Mouse (Mus musculus): ENCODE data around the gene Ptprm.

Ptprm gene

DNA sequence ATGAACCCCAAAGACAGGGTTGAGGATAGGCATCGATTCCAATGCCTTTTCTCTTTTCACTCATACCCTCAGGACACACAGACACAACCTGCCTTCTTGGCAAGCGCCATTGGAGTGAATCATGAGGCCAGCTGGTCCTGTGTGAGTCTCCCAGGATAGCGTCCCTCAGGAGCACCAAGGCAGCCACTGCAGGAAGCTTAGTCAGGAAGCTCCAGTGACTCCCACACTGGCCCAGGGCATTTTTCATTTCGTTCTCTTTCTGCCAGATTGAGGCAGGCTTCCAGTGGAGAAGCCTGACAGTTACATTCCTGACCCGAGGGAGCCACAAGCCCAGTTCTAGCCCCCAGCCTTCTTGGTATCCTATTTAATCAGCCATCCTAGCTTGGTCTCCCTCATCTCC lies 393.3 kb downstream of the Ptprm start:
- peak; percentile 24 for DNase-seq

DNA sequence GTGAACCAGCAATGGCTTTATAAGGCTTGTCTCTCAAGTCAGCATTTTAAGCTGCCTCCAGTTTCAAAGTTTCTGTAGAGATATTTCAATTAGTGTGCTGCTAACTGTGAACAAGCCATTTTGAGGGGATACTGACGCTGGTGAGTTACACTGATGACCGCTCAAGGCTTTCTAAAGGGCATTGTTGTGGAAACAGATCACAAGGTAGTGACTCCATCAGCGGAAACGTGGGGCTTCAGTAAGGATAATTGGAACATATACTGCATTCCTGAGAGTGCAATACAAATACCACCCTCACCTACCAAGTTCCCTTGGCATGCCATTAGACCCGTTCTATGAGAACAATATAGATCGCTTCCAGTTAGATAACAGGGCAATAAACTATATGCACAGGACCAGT lies 393.7 kb downstream of the Ptprm start:
- no peak for DNase-seq

DNA sequence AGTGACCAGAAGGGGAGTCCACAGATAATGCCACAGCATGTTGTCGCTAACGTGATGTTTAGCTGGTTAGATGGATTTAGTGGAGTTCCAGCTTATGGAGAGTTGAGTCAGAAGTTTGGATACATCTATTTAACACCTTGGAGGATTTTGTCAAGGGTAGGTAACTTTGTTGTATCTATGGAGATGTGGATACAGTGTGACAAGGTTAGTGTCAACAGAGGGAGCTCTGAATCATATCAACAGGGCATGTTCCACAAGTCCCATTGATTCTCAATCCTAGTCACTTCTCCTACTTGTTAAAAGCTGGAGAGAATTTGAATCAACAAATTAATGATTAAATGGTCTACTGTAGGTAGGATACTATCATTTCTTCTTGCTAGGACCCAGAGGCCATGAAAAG lies 394.4 kb downstream of the Ptprm start:
- DNase-seq = no peak

DNA sequence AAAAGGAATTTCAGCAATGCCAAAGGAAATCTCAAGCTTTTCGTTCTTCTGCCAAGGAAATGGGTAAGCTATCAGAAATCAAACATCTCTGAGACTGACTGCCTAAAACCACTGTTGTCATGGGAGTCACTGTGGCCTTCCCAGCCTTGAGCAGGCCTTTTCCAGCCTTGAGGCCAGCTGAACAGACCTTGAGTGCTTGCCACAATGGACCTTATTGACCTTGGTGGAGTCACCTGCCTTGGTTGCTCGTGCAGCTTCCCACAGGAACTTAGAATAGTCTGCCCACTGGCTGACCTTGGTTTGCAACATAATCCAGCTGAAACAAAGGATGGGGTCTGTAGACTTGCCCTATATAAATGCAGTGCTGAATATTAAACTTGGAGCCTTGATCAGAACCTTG lies 395.5 kb downstream of the Ptprm start:
- DNase-seq = no peak

DNA sequence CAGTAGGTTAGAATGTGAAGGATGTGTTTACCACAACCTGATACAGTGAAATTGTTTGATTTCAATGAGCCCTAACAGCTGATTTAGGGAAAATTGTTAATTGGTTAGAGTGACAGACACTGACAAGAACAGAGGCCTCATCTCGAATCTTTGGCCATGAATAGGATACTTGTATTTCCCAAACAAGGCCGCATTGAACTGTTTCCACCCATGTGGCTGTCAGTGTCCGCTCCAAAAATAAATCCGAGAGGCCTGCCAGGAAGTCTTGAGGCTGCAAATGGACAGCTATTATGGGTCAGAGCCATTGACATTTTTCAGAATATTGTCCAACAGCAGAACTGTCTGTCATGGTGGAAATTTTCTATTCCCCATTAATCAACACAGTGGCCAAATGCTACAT lies 409.8 kb downstream of the Ptprm start:
- DNase-seq = peak; percentile 40

DNA sequence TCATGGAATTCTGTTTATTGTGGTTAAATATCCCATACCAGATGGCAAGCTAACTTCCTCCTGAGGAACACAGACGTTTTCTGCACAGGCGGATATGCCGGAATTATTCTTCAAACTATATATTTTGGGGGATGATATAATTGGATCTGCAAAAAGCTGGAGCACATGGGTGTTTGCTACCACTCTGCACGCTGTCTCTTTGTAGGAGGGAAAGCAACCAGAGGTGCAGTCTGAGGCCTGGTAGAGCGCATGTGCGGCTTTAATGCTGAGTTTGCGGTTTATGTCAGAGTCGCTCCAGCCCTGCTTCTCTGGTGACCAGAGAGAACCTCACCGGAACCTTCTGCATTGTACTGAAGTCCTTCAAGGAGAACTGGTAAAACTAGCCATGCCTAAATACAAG lies 410.7 kb downstream of the Ptprm start:
- peak; percentile 57 for DNase-seq

DNA sequence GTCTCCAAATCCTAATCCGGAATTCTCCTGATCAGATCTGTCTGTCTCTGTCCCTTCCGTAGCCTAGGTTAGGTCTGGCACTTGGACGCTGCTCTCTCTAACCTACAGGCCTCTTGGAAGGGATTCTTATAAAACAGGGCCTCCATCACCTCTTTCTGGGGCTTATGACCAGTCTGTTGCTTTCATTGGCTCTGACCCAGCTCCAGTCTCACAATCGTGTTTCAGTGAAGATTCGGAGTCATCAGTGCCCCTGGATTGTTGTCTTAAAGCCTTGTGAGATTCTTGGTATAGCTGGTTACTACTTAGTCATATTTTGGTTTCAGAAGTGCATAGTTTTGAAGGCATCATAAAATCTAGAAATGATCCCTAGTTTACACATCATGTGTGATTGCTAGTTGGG lies 428.6 kb downstream of the Ptprm start:
- no peak for DNase-seq

DNA sequence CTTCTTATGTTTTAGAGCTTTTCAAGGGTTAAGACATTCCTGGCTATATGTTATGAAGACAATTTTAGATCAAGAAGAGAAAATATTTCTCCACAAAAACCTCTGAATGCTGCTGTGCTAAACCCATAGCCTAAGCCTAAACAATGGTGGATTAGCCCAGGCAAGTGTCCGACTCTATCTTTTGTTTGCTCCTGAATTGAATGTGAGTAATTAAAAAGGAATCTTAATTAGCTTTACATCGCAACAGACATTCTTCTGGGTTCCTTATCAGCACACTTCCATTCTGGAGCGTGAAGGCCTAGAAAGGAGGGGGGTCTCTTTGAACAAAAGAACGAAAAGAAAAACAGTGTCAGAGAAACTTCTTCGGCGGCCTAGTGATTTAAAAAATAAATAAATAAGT lies 439.6 kb downstream of the Ptprm start:
- no peak for DNase-seq

DNA sequence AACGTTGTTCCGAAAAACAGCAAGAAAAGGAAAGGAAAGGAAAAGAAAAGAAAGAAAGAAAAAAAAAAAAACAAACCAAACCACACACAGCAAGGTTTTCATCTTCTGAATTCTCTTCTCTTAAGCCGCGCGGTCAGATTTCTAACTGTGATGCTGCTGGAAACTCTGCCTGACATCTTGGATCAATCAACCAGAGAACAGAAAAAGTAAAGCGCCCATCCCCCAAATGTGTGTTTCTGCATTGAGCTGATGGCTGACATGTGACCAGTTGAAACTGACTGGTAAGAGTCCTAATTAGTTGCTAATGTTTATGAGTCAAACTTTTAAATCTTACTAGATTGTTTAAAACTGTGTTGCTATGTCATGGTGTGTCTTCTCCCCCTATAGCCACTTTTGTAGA lies 441.7 kb downstream of the Ptprm start:
- no peak for DNase-seq

DNA sequence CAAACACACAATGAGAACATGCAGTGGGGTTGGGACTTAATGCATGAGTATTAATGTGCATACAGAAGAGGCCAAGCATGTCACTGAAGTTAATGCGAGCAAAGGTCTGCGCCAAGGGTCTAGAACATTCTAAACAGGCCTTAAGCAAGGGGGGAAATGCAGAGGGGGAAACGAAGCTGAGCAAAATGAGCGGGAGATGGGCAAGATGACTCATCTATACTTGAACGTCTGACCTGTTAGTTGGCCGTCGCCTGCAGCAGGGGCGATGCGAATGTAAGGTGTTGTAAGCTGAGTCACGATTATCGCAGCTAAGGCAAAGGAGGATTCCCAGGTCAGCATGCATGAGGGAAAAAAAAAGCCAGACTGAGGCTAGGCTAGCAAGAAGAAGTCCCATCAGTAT lies 442.1 kb downstream of the Ptprm start:
- no peak for DNase-seq

DNA sequence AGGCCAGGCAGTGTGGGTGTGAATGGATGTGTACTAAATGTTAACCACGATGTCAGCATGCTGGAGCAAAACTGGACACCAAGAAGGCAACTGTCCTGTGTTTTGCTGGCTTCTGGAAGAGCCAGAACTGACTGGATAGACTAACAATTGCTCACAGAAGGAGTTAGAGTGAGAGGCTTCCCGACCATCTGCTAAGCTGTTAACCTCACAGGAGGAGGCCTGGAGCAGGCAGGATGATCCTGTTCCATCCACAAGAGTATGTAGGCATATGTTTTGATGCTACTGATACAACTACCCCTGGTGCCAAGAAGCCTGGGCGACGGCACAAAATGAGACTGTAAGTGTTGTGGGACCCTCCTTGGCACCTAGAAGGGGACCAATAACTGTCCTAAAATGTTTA lies 444.4 kb downstream of the Ptprm start:
- no peak for DNase-seq

DNA sequence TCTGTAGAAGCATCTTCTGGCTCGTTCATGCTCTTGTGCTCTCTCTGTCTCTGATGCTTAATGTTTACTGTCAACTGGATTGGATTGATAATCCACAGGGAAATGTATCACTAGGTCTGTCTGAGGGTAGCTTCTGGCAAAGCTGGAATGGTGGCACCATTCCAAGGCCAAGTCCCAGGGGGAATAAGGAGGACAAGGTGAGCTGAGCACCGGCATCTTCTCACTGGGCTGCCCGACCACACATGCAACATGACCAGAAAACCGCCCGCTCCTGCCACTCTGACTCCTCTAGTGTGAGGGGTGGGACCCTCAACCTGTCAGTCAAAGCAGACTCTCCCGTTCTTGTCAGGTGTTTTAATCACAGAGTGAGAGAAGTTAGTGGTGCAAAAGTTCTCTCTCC lies 445.3 kb downstream of the Ptprm start:
- no peak for DNase-seq

DNA sequence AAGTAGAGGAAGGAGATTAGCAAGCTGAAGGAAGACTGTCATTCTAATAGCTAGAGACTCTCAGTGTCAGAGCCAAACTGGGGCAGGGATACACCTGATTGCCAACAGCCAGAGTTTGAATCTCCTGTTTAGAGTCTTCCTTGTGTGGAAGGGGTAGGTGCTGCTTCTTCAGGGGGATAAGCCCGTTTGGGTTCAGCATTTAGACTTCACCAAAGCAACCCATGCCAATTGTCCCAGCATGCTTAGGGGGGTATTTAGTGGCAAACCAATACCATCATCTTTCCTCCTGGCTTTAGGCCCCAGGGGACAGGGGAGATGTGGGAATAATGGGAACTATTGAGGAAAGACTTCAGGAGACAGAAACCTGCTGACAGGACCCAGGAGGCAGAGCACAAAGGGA lies 460.1 kb downstream of the Ptprm start:
- DNase-seq = no peak

DNA sequence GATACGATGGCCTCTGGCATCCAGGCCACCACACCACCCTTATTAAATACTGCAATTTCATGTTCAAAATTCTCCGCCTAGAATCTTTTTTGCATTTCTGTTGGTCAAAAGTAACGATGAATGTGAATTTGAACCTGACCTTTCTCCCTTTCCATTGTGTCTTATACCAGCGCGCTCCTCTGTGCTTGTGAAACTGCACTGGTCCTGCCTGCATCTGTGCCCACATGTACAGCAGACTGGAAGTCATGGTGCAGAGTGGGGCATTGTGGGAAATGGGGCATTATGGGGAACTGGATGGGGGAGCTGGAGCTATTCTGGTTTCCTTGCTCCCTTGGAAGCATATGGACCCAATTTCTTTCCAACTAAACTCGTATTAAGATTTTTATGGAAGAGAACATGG lies 462.3 kb downstream of the Ptprm start:
- DNase-seq = no peak

DNA sequence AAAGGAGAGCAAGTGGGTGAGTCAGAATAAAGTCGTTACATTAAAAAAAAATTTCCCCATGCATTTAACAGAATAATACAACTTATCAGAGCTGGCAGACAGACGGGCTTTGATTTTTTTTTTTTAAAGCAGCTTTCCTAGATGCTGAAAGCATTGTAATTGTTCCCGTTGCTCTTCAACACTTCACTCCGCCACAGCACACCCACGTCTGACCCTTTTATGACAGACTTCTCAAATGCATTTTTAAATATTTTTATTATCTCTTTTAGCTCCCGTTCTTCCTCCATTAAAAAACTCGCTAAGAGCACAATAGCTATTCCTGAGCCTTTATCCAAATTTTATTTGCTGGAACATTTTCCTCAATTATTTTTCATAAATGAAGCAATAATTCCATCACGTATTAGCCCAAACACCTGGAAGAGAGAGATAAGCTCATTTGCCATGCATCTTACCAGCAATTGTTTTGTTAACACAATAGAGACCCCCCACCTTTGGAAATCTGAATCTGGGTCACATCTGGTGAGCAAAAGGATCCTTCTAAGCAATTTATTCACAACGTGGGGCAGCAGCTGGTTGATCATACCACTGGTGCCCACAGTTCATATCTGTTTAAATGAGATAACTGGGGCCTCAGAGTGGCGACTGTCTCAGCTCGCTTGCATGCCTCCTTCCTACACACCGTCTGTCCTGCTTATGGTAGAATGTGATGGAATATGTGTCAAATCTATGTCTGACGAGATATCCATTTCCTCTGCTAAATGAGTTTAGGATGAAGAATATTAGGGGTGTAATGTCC lies 463.0 kb downstream of the Ptprm start:
- no peak for DNase-seq

DNA sequence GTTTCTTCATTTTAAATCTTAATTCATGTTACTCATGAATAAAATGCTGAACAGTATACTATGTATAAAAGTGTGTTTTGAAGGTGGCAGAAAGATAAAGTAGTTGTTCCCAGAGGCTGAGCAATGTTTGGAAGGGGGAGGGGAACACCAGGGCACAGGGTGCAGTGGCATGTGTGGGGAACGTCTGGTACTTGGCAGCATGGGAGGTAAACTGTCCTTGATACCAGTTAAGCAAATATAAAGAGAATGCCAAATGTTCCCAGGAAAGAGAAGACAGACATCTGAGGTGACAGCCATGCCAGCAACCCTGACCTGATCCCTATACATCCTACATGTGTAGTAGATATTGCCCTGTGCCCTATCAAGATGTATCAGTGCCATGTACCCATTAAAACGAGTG lies 472.0 kb downstream of the Ptprm start:
- no peak for DNase-seq

DNA sequence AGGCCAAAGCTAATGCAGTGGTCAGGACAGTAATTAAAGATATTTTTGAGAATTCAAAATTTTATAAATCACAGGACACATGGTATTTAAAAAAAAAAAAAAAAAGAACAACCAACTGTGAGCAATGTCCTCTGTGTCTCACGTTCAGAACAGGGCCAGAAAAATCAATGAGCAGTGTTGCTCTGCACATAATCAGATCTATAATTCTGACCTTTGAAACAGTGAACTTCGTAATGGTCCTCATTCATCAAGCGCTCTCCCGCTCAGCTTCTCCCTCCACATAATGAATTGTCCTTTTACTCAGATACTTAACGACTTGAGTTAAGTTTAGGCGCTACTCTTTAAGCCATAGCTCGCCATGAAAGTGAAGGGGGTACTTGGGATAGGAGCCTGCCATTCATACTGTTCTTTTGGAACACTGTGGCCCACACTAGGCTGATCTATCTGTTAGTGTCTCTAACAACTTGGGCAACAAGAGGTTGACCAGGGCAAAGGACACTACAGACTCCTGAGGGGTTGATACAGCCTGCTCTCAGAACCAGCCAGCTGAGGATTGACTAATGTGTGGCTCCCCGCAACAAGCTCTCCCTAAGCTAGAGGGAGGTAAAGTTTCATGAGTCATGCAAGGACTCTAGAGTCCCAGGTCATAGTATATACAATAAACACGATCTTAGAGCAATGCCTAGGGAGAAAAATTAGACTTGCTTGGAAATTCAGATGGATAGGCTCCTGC lies 473.1 kb downstream of the Ptprm start:
- DNase-seq = no peak

DNA sequence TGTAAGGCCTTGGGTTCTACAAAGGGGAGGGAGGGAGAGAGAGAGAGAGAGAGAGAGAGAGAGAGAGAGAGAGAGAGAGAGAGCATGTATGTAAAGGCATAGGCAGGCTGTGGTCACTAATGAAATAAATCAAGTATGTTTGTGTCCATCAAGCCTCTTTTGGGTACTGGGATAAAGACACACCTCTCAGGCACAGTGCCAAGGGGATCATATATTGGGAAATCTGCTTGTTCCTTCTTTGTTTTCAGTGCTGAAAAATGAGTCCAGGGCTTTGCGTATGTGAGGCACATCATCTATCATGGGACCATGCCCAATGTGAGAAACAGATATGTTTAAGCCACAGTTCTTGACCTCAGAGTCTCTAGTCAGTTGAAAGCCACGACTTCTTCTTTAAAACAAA lies 475.1 kb downstream of the Ptprm start:
- DNase-seq = no peak

DNA sequence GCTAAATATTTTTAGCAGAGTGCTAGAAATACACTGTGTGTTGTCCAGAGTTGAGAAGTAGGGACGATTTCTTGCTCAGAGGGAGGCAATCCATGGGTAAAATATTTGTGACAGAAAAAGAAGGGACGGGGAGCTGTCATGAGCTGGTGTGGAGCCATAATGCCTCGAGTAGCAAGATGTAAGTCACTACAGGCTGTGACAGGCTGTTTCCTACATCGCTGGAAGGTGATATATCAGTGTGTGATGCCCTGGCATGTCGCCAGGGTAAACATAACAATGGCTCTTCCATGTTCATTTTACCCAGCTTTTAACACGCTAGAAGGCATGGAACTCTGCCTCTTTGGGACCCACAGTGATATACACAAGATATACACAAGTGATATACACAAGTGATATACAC lies 476.7 kb downstream of the Ptprm start:
- DNase-seq = no peak

DNA sequence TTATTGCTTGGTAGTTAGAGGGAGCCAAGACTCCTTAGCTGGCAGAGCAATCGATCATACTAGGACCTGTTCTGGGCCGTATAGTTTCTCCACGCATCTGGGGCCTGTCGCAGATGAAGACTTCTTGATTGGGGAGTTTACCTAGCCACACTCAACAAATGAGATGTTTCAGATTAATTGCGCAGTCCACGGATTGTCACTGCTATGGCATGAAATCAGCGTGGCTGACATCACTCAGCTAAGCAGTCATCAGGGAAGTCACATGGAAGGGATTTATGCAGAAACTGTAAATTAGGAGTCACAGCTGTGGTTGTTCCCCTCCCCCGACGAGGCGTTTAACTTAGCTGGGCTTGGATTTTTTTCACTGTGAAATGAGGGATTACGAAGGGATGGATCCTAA lies 479.4 kb downstream of the Ptprm start:
- no peak for DNase-seq

DNA sequence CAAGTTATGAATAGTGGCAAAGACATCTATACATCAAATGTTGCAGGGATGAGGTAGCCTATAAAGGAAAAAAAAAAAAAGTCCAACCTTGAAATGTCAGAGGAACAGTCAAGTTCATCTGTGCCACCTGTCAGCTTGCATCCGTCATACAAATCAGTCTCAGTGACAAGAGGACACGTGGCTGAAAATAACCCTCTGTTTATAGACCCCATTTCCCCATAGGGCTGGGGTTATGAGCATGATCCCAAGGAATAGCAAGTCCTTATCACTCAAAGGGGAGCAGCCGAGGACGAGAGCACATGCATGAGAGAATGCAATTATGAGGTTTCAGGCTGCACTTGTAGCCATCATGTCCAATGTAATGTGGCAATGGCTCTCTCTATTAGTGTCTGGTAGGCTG lies 482.9 kb downstream of the Ptprm start:
- DNase-seq = no peak

DNA sequence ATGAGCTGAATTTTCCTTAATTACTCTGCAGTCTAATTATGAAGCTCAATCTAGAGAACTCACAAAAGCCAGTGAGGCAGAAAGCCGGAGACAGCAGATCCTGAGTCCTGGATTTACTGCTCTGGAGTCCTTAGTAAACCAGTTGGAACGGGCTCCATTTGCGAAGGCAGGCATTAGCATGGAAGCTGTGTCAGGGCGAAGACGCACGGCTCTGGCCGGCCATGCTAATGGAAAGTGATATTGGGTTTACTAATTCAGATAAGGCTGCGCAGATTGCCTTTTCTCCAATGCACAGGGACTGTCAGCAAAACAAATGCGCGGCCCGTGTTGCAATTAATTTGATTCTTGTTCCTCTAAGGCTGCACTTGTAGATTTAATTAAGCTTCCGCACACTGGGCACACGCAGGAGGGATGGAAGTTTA lies 484.7 kb downstream of the Ptprm start:
- DNase-seq = peak; percentile 19

DNA sequence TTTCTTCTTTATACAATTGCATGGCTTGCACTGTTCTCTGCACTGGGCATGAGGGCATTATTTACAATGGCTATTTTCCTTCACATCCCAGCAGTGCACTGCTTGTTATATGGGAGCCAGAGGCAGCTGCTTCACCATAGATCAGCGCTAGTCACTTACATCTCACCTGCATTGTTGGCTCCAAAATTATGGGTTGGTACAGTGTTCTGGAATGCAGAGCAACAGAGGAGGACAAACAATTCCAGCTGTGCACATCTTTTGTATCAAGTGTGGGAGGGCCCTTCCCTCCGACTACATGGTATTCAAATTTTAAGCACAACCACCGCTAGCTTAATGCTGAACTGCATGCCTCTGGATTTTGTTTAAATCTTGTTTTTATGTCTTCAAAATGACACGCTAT lies 489.8 kb downstream of the Ptprm start:
- no peak for DNase-seq

DNA sequence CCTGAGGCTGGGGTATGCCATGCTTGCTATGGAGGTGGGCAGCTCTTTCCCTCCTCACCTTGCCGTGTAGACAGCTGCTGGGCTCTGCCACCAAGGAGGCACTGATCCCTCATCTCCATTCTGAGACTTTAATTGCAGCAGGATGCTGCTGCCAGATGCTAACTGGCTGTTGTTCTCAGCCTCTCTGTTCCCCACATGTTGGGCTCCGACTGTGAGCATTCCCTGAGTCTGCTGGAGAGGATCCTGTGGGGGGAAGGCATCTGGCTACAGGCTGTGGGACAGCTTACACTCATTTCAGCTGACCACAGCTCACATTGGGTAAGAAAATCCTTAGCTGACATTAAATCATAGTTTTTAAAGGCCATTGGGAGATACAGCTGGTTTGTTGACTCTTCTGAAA lies 492.7 kb downstream of the Ptprm start:
- no peak for DNase-seq

DNA sequence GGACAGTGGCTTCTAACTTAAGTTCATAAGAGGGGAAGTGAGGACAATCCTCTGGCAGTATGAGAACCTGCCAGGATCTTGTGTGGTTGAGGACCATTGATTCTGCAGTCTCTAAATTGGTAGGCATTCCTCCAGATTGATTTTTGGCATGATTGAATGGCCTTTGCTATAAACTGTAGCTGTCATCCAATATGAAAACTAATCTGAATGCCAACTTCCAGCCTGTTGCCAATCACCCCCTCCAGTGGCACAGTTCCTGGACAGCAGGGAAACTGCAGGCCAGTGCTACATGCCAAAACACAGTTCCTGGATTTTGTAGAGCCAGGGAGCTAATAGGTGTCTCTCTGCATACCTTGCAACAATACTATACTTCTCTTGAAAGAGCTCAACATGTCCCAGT lies 495.5 kb downstream of the Ptprm start:
- no peak for DNase-seq

Measured in right cerebral cortex, adult 18-20 months (tissue).